Mouse (Mus musculus): ENCODE measurements around the gene Klk1.

DNA sequence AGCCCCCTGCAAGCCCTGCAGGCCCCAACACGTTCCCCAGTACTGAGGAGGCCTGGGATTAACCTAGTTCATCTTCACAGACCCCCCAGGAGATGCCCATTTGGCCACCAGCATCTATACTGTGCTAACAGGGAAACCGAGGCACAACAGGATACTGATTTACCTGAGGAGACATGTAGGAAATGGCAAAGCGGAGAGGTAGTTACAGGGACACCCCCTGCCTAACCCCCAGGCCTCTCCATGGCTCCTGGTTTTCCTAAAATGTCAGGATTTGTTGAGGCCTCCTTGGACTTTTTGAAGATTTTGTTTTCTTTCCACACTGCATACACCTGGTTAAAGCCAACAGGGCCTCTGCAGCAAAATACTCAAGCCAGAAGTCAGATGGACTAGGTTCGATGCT, 32.1 kb downstream of the Klk1 start, which contains the start of gene Acp4:
- no peak for TF ChIP-seq CTCF (IDR thresholded peaks at IDR 0.05; ENCODE audit: control insufficient read depth, insufficient read depth, insufficient read length)
- TF ChIP-seq MAX (IDR thresholded peaks at IDR 0.05), result no peak
- no peak for TF ChIP-seq USF1 (IDR thresholded peaks at IDR 0.05; ENCODE audit: low read depth)
- TF ChIP-seq CEBPB (IDR thresholded peaks at IDR 0.05; ENCODE audit: low read depth), result no peak

All from C2C12 (cell line).